Mouse (Mus musculus): ENCODE measurements around the gene Myo6.

GRCm38 (mm10) chr9:80164191-80164590 is 640 bp upstream of the Myo6 start:
- TF ChIP-seq CTCF (IDR thresholded peaks at IDR 0.05; ENCODE audit: insufficient read depth, low read length) = no peak
- TF ChIP-seq POLR2A (IDR thresholded peaks at IDR 0.05; ENCODE audit: borderline replicate concordance, extremely low read depth, low read depth, low read length) = no peak

Data from lung, adult 2 months (tissue).